Mouse (Mus musculus) CD4-positive, CD25-positive, alpha-beta regulatory T cell (primary cell): ENCODE measurements around the gene Kpna7. TPM values are rescaled to one million over a fixed set of nuclear protein-coding genes. Genes with fewer than 3 reads are reported as not detected.

Experiments used
- polyA plus RNA-seq: library from polyadenylated mRNA; unstranded; fragments of 100-300 nt; shearing (Covaris generic); gene quantifications from one replicate; pipeline ENCODE4 v1.2.1, GENCODE M21; 2017

The Kpna7 gene
- not detected for polyA plus RNA-seq

DNA sequence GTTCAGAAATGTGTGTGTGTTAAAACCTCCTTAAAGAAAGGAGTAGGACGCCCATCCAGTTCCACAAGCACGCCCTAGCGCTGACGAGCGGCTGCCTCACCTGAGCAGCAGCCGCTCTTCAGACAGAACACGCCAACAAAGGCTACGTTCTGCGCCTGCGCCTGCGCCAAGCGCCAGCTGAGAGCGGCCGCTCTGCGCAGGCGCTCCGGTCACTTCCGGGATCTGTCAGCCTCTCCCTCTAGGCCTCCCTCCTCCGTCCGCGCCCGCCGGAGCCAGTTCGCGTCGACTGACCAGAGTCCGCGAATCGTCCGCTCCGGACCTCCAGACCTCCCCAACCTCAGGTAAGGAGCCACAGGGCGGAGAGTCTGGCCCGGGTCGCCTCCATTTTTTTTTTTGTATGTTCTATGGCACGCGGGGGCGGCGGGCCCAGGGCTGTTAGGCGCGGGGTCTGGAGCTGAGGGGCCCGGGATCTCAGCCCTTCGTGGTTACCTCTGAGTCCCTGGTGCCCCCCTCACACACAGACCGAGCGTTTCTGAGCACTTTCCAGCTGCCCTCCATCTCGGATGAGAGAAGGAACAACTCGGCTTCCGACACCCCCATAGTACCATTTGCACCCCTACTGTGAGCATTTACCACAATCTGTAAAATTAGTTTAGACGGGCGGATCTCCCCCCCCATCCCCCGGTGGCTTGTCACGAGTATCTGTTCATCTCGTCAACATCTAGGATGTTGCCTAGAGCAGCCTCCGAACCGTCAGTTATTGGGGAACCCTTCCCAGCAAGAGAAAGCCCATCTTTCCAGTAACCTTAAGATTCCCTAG, at the start of gene Kpna7, which contains the start of gene Arpc1a:
Kpna7 (minus strand) TSS at position 399 of the 820 bp plus-strand sequence.
Arpc1a (plus strand) TSS at position 199 of the 820 bp plus-strand sequence.

DNA sequence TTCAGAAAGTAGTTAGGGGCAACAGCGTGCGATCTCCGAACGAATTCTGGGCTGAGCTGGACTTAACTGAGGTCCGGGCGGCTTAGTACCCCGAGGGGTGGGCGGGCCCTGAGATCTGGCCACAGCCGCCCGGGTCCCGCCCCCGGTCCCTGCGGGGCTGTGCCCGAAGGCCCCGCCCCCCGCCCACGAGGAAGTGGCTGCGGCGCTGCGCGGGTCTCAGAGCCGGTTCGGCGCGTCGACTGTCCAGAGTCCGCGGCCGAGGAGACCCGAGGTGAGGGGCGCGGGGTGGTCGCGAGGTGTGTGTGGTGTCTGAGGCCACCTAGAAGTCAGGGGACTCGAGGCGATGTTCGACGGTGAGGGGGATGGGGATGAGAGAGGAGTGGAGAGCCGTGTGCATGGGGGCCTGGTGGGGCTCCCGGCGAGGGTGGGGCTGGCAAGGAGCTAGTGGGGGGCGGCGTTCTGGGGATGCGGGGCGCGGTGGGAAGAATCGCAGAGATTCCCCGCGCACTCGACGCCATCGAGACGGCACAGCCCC, 30.3 kb upstream of the Kpna7 start, which contains the start of gene Arpc1b:
Arpc1b (plus strand) TSS at position 145 of the 535 bp plus-strand sequence.

DNA sequence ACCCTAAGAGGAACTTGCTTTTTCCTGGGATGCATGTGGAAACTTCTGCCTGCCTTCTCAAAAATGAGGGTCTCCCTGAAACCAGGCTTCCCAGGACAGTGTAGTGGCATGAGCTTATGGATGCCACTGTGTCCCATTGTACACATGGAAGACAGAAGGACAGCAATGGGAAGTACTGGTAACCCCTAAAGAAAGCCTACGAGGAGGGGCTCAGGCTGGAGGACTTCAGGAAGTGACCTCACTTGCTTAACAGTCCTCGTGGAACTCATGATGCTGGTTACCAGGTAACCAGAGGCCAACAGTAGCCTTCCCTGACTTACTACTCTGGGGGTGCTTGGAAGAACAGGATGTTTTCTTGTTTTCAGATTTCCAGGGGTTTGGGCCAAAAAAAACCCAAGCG, 41.1 kb downstream of the Kpna7 start, which contains the start of gene 1700018F24Rik:
1700018F24Rik (plus strand) TSS at position 301 of the 400 bp plus-strand sequence.

DNA sequence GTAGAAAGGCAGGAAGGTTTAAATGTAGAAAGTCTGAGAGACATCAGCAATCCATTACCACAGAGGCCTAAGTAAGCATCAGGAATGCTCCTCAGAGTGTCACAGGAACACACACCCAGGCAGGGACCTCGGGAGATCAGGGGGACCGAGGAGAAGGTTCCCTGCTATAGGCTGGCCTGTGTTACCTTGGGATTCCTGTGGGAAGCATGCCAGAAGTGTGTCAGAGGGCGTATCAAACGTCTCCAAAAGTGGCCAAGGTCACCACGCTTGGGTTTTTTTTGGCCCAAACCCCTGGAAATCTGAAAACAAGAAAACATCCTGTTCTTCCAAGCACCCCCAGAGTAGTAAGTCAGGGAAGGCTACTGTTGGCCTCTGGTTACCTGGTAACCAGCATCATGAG, 51.4 kb downstream of the Kpna7 start, which contains the start of gene Gm4871:
Gm4871 (minus strand) TSS at position 364 of the 400 bp plus-strand sequence.

DNA sequence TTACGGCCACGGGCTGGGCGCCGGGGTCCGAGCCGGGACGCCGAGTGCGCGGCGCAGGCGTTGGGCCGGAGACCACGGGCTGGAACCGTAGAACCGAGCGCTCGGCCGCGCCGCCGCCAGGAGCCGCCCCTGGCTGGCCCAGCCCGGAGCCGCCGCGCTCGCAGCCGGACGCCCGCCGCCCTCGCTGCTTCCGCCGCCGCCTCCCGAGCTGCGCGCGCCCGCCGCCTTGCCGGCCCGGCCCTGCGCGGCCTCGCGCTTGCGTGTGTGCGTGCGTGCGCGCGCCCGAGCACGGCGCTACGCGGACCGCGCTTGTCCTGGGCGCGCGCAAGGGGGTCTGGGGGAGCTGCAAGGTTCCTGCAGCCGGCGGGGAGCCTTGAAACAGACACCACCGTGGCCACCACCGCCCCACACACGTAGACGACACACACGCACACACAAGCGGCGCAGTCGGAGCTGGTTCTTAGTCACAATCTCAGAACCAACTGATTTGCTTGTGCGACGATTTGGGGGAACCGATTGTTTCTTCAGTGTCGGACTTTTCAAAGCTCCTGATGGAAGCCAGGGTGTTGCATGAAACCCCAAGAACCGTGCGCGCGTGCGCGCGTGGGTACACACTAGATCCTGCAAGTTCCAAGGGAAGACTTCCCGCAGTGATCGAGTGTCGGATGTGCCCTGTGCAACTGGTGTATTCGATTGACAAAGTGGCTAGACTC, 118.0 kb downstream of the Kpna7 start, which contains the start of gene Smurf1:
Smurf1 (minus strand) TSS at position 209 of the 713 bp plus-strand sequence.

Other genes with a start within 250 kb of the Kpna7 start
- 40.0 TPM for gene Smurf1, start 118.2 kb downstream of the Kpna7 start, polyA plus RNA-seq
- not detected for gene Gm4871, start 51.3 kb downstream of the Kpna7 start, polyA plus RNA-seq
- not detected for gene 1700018F24Rik, start 41.0 kb downstream of the Kpna7 start, polyA plus RNA-seq
- gene Arpc1a, start 200 bp downstream of the Kpna7 start, polyA plus RNA-seq, result 73.3 TPM
- 1,015 TPM for gene Arpc1b, start 30.2 kb upstream of the Kpna7 start, polyA plus RNA-seq
- gene Pdap1, start 56.2 kb upstream of the Kpna7 start, polyA plus RNA-seq, result 52.6 TPM
- 167 TPM for gene Bud31, start 56.3 kb upstream of the Kpna7 start, polyA plus RNA-seq
- gene Ptcd1, start 83.1 kb upstream of the Kpna7 start, polyA plus RNA-seq, result 26.4 TPM
- gene Cpsf4, start 83.2 kb upstream of the Kpna7 start, polyA plus RNA-seq, result 40.7 TPM
- gene Atp5j2, start 108.0 kb upstream of the Kpna7 start, polyA plus RNA-seq, result 373 TPM
- 25.8 TPM for gene Zkscan14, start 117.8 kb upstream of the Kpna7 start, polyA plus RNA-seq
- gene Zkscan5, start 120.5 kb upstream of the Kpna7 start, polyA plus RNA-seq, result 7.1 TPM
- gene Zfp655, start 147.7 kb upstream of the Kpna7 start, polyA plus RNA-seq, result 48.5 TPM
- 1.1 TPM for gene Zscan25, start 196.5 kb upstream of the Kpna7 start, polyA plus RNA-seq